Mouse (Mus musculus) cerebellum, adult 2 months (tissue): ENCODE results near the gene Gm48551.

Experiments
- CTCF ChIP-seq: fragments of 200-500 bp; IDR thresholded peaks from 2 replicates; pipeline ENCODE4 v1.5.1; 2011; ENCODE audit warnings: low read depth, mild to moderate bottlenecking, control low read depth, low read length, moderate library complexity, borderline replicate concordance; ENCODE audit not compliant: insufficient read depth
- POLR2A ChIP-seq: fragments of 200-500 bp; IDR thresholded peaks from 2 replicates; pipeline ENCODE4 v1.6.1; 2011; ENCODE audit warnings: low read length, control low read depth, borderline replicate concordance; ENCODE audit not compliant: insufficient read depth

DNA sequence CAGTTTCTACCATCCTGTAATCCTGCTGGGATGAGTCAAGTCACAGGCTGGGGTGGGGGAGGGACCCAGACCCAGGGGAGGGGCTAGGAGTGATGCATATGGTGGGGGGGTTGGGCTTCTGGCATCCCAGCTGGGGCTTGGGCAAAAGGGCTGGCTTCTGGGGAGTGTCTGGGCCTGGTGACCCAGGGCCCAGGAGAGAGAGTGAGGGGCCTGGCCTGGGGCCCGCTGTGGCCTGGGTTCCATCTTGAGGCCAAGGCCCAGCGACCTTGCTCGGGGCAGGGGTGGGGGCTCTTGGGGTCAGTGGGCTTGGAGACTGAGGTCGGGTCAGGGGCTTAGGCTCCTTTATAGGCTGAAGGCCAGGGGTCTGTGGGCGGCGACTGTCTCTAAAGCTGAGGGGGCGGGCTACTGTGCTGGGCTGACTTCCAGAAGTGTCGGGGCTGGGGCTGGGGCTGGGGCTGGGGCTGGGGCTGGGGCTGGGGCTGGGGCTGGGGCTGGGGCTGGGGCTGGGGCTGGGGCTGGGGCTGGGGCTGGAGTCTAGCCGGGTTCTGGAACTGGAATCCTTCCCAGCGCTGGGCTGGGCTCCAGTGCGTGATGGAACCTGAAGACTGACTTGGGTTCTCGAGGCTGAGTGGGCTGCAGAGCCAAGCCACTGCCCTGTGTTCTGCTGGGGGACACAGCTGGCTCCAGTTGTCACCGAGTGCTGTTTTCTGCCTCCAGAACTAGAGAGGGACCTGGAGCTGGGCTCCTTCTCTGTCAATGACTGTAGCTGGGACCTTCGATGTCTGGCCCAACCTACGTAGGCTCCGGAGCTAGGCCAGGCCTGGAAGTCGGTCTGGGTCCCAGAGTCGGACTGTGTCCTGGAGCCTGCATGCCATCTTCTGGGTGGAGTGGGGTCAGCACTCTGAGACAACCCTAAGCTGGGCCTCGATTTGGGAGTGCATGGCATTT lies 48.6 kb upstream of the Gm48551 start:
- no peak for TF ChIP-seq CTCF
- TF ChIP-seq POLR2A = no peak
